Mouse (Mus musculus) induced T-regulatory cell, adult 2 months (primary cell): ENCODE data around the gene Cyp4f17.
"Not testable (repeated sequence)": the region's sequence is repeated elsewhere in the genome, so short reads cannot be mapped to it uniquely, and the experiment has no call there.

Source experiments
- DNase-seq: peaks from one replicate; pipeline ENCODE4 v3.0.0-alpha.2; 2012; ENCODE audit warnings: low read depth

The Cyp4f17 gene

DNA sequence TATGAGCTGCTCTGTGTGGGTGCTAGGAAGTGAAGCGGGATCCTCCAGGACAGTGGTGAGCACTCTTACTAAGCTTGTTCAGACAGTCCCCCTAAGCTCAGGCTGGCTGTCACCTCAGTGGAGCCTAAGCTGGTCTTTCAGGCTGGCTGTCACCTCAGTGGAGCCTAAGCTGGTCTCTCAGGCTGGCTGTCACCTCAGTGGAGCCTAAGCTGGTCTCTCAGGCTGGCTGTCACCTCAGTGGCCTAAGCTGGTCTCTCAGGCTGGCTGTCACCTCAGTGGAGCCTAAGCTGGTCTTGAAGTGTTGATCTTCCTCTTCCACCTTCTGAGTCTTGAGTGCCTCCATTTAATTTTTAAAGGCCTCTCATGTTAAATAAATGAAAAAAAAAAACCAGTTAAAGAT is 20.5 kb downstream of the Cyp4f17 start:
- not testable (repeated sequence) for DNase-seq

DNA sequence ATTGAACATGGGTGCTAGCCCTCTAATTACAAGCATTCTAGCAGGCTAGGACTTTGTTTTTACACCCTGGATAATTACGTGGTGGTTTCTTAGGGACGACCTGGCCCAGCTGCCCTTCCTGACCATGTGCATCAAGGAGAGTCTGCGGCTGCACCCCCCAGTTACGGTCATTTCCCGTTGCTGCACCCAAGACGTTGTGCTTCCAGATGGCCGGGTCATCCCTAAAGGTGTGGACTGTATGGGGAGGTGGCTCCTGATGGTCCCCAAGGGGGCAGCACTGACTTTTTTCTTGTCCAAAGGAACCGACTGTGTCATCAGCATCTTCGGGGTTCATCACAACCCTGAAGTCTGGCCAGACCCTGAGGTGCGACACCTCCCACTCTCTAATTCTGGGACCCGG is 21.9 kb downstream of the Cyp4f17 start:
- no peak for DNase-seq

GRCm38 (mm10) chr17:32528408-32529337 is 22.8 kb downstream of the Cyp4f17 start:
- peak; percentile 95 for DNase-seq

DNA sequence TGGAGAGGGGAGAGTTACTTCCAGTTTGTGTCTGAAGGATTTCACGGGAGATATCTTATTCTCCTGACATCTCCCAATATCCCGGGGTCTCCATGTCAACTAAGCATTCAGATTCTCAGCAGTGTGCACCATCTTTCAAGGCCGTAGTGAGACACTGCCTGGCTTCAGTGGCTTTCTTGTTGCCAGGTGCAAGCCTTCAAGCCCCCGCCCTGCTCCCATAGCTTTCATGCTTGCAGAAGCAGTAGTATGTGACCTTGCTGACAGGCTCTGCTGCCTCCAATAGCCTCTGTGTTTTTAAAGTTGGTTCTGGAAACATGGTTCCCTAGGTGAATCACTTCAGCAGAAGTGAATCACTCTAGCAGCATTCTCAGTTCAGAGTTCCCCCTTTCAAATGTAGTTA is 26.5 kb downstream of the Cyp4f17 start:
- not testable (repeated sequence) for DNase-seq

DNA sequence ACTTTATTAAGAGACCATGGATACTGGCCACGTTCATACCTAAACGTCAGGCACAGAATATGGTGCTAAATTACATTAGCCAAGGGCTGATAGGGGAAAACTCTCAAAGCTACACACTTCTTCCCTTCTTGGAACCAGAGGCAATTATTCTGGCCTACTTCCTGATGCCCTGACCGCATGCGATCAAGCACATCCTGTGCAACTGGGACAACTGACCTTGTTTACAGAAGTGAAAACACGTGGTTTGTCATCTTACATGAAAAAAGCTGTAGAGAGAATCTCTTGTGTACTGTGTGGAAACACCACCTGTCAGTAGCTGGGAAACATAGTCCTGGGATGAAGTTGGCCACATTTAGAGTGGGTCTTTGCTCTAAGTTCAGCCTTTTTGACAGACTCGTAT is 28.2 kb downstream of the Cyp4f17 start:
- no peak for DNase-seq

GRCm38 (mm10) chr17:32536051-32536866 is 30.4 kb downstream of the Cyp4f17 start, which contains the start of gene Cyp4f16:
TSS of gene Cyp4f16 (plus strand) at chr17:32536558.
- peak; percentile 37 for DNase-seq

DNA sequence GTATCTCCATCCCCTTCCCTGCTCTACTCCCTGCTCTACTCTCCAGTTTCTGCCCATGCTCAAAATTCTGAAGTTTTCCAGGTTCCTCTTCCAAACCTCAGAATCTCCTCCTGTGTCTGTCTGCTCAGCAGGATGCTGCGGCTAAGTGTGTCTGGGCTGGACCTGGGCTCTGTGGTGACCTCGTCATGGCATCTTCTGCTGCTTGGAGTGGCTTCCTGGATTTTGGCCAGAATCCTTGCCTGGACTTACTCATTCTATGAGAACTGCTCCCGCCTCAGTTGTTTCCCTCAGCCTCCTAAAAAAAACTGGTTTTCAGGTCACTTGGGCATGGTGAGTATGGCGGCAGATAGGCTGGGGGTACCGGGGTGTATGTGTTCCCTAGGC is 31.0 kb downstream of the Cyp4f17 start:
- DNase-seq = no peak

DNA sequence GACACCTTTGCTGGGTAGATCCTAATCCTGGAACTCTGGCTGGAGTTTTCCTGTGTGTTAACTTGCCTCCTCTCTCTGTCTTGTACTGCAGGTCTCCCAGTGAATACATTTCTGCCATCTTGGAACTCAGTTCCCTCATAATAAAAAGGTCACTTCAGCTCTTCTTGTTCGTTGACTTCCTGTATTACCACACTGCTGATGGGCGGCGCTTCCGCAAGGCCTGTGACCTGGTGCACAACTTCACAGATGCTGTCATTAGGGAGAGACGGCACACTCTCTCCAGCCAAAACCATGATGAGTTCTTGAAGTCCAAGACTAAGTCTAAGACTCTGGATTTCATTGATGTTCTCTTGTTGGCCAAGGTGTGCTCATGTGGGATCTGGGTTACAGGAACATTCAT is 38.9 kb downstream of the Cyp4f17 start:
- not testable (repeated sequence) for DNase-seq

DNA sequence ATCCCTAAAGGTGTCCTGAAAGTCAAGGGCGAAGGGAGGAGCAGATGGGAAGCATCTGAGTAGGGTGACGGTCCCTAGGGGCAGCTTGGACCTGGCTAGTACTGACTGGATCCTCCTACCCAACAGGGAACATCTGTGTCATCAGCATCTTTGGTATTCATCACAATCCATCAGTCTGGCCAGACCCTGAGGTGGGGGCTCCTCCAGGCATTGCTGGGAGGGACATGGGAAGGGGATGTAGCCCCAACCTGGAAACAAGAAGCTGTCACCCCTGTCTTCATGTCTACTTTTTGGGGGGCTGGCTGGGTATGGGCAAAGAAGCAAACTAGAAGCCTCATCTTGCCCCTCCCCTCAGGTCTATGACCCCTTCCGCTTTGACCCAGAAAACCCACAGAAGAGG is 44.5 kb downstream of the Cyp4f17 start:
- not testable (repeated sequence) for DNase-seq

DNA sequence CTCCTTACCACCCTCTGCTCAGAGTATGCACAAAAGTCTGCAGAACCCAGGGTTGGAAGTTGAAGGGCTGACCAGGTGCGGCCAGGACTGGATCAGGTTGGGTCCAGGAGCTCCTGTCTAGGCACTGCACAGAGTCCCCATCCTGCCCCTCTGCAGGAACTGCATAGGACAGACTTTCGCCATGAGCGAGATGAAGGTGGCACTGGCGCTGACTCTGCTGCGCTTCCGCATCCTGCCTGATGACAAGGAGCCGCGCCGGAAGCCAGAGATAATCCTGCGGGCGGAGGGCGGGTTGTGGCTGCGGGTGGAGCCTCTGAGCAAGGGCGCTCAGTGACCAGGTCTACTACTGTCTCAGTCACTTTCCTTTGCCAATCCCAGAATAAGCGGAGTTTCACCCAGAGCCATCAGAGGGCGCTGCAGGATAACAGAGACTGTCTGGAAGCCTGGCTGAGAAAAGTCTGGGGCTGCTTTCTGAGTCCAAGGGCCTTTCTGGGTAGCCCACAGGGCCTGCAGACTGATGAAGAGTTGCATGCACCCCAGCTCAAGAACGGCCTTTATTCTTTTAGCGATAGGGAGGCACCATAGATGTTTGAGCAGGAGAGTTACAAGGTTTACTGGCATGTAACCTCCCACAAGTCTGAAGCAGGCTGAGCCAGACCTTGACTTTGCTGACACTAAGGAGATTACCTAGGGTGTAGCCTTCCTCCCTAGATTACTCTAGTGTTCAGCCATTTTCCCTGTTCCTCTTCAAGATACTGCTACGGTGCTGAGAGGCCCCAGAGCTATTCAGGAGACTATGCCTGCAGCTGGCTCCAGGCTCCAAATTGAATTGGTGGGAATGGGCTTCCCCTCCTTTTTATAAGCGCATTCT is 45.3 kb downstream of the Cyp4f17 start:
- peak; percentile 91 for DNase-seq

DNA sequence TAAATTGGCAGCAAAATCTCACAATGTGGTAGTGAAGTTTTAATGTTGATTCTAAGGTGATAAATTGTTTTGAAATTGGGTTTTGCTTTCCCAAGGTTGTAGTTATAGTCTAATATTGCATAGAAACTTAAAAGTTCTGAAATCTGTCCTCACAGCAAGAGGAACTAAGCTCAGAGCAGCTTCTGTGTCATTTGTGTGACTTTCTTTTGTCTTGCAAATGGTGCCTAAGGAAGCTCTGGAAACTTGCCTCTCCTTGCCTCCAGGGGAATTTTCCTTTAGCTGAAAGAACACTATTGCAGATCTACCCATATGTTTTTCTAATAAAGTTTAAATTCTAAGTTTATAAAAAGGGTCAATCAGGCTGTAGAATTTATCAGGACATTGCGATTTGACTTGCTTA is 47.2 kb downstream of the Cyp4f17 start:
- DNase-seq = not testable (repeated sequence)

- peak; percentile 21 for DNase-seq
Measured at GRCm38 (mm10) chr17:32554368-32554767, 48.5 kb downstream of the Cyp4f17 start.

DNA sequence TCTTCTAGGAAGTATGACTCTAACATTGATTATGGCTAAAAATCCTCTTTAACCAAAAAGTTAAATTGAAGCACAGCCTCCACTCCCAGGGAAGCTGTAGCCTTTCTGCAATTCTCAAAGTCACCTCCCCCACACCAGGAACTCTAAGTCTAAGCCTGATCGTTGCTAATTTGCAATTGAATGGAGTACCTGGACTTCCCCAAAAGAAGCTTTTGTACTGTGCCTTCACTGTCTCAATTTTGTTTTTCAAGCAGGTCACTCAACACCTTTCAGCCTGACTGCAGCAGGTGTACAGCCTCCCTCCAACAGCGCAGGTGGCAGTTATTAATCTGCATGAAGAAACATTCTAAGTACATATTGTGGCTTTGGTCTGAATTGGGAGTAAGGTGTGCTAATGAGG is 57.5 kb downstream of the Cyp4f17 start:
- DNase-seq = not testable (repeated sequence)

- not testable (repeated sequence) for DNase-seq
Measured at GRCm38 (mm10) chr17:32573286-32573685, 67.4 kb downstream of the Cyp4f17 start.

- DNase-seq = no peak
Measured at GRCm38 (mm10) chr17:32577496-32578186, 71.8 kb downstream of the Cyp4f17 start.
